Mouse (Mus musculus) lung, embryonic 14.5 days (tissue): ENCODE measurements around the gene Cks1b. TPM values are rescaled to one million over a fixed set of nuclear protein-coding genes. Genes with fewer than 3 reads are reported as not detected.

ENCODE experiments used
- ATAC-seq: fragments of 200-750 bp; cut with Nextera tagmentation; 2 replicates; pipeline ENCODE4 v1.8.0; 2017; ENCODE audit warnings: mild to moderate bottlenecking, moderate TSS enrichment, moderate library complexity; ENCODE audit not compliant: insufficient read depth
- DNase-seq: peaks from one replicate; pipeline ENCODE4 v3.0.0-alpha.2; 2015
- H3K27ac ChIP-seq: fragments of 300-500 bp; sonication (generic); 2 replicates; pipeline ENCODE4 v1.5.1; 2014; ENCODE audit warnings: low read depth, mild to moderate bottlenecking, moderate library complexity
- H3K27me3 ChIP-seq: fragments of 300-500 bp; sonication (generic); 2 replicates; pipeline ENCODE4 v1.6.1; 2014; ENCODE audit warnings: low read length, control low read depth; ENCODE audit not compliant: insufficient read depth
- H3K36me3 ChIP-seq: fragments of 300-500 bp; sonication (generic); 2 replicates; pipeline ENCODE4 v1.6.1; 2014; ENCODE audit warnings: control low read depth; ENCODE audit not compliant: insufficient read depth
- H3K4me1 ChIP-seq: fragments of 300-500 bp; sonication (generic); 2 replicates; pipeline ENCODE4 v1.6.1; 2014; ENCODE audit warnings: antibody characterized with exemption, control low read depth; ENCODE audit not compliant: insufficient read depth
- H3K4me2 ChIP-seq: fragments of 300-500 bp; sonication (generic); 2 replicates; pipeline ENCODE4 v1.6.1; 2014; ENCODE audit warnings: mild to moderate bottlenecking
- H3K4me3 ChIP-seq: fragments of 300-500 bp; sonication (generic); 2 replicates; pipeline ENCODE4 v1.5.1; 2014; ENCODE audit warnings: low read depth, low read length
- H3K9ac ChIP-seq: fragments of 300-500 bp; sonication (generic); 2 replicates; pipeline ENCODE4 v1.6.1; 2014
- H3K9me3 ChIP-seq: fragments of 300-500 bp; sonication (generic); 2 replicates; pipeline ENCODE4 v1.6.1; 2016; ENCODE audit warnings: low read depth, low read length, control low read depth
- CTCF ChIP-seq: IDR thresholded peaks from 2 replicates; pipeline ENCODE4 v1.5.1; 2016; ENCODE audit warnings: antibody characterized with exemption, low read depth
- WGBS: fragments of 180-500 bp; shearing (Covaris S2); extraction: QIAGEN DNeasy Blood & Tissue Kit; methylation state at CpG from one replicate; pipeline ENCODE4 v1.1.7; 2014; 5-methylcytosine and 5-hydroxymethylcytosine counted together
- polyA plus RNA-seq: library from polyadenylated mRNA; unstranded; fragments of >200 nt; fragmentation: Nextera tagmentation; extraction: Ambion mirVana; gene quantifications from 2 replicates; pipeline ENCODE4 v1.2.1, GENCODE M21; 2014

The Cks1b gene
- polyA plus RNA-seq, 1 experiment from 2014 or later, result 692 TPM

DNA sequence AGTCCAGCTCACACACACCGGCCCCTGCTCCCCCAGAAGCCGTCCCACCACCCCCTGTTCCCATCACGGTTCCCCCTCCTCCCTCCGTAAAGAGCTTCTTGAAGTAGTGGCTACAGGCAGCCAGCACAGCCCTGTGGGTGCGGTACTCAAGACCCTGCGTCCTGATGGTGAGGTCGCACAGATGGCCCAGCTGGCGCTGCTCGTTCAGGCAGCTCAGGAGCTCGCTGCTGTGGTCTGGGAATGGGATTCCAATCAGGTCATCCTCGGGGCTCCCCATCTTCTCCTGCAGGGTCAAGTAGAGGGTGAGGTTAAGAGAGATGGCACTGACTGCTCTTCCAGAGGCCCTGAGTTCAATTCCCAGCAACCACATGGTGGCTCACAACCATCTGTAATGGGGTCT, 37.0 kb downstream of the Cks1b start:
- peaks cover 10% of the 10 kb centered on the region; the same call in 1 of the 2 replicates for H3K36me3 ChIP-seq
- TF ChIP-seq CTCF, result no peak
- no peak overlapping the region for H3K9ac ChIP-seq
- H3K4me2 ChIP-seq, result no peak overlapping the region
- H3K27me3 ChIP-seq, result no peaks in the 10 kb centered on the region
- H3K4me3 ChIP-seq, result no peak overlapping the region
- no peaks in the 10 kb centered on the region for H3K9me3 ChIP-seq
- DNase-seq (no peak), ATAC-seq (no peak)
- H3K27ac ChIP-seq, result no peak overlapping the region
- peaks cover 3% of the 10 kb centered on the region; the same call in 1 of the 2 replicates for H3K4me1 ChIP-seq
- 64% methylated on average over 11 of the region's 11 CpGs for WGBS

- no peak for ATAC-seq
- H3K4me1 ChIP-seq, result peaks cover 3% of the 10 kb centered on the region; the same call in 1 of the 2 replicates
- 88% methylated on average over 18 of the region's 18 CpGs for WGBS
Observed at GRCm38 (mm10) chr3:89380711-89381110, 37.5 kb downstream of the Cks1b start.

DNA sequence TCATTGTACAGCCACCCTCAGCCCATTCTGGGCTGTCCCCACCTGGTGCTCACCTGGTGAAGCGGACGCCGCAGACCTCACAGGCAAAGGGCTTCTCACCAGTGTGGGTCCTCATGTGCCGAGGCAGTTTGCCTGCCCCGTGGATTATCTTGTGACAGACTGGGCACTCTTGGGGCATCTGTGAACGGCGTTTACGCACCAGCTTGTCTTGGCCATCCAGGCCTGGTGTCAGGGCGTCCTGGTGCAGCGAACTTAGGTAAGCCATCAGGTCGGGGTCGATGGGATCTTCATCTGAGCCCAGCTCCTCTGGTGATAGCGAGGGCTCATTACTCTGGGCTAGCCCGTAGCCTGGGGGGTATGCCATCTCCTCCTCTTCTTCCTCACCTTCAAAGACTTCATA, 37.9 kb downstream of the Cks1b start:
- H3K27ac ChIP-seq, result no peak overlapping the region
- no peak overlapping the region for H3K4me2 ChIP-seq
- H3K36me3 ChIP-seq, result peaks cover 10% of the 10 kb centered on the region; the same call in 1 of the 2 replicates
- H3K4me1 ChIP-seq, result peaks cover under 1% of the 10 kb centered on the region; the same call in 1 of the 2 replicates
- no peaks in the 10 kb centered on the region for H3K9me3 ChIP-seq
- no peaks in the 10 kb centered on the region for H3K27me3 ChIP-seq
- WGBS, result 90% methylated on average over 14 of the region's 14 CpGs
- ATAC-seq (no peak), DNase-seq (no peak)
- no peak for TF ChIP-seq CTCF
- H3K9ac ChIP-seq, result no peak overlapping the region
- H3K4me3 ChIP-seq, result no peak overlapping the region

More at GRCm38 (mm10) chr3:89380711-89381110, 37.5 kb downstream of the Cks1b start:
- Histone ChIP-seq H3K27me3 (no peaks in the 10 kb centered on the region), H3K36me3 (peaks cover 10% of the 10 kb centered on the region; the same call in 1 of the 2 replicates), H3K9me3 (no peaks in the 10 kb centered on the region), H3K4me3 (no peak overlapping the region), H3K4me2 (no peak overlapping the region), H3K9ac (no peak overlapping the region), H3K27ac (no peak overlapping the region)
- no peak for TF ChIP-seq CTCF
- no peak for DNase-seq

GRCm38 (mm10) chr3:89379388-89380131, 38.6 kb downstream of the Cks1b start:
- Histone ChIP-seq H3K36me3 (peaks cover 10% of the 10 kb centered on the region; the same call in 1 of the 2 replicates), H3K4me1 (no peaks in the 10 kb centered on the region), H3K9ac (no peak overlapping the region), H3K27me3 (no peaks in the 10 kb centered on the region), H3K4me2 (peak overlapping the region; percentile 76), H3K9me3 (no peaks in the 10 kb centered on the region), H3K4me3 (no peak overlapping the region), H3K27ac (no peak overlapping the region)
- DNase-seq (no peak), ATAC-seq (no peak)
- WGBS, result 85% methylated on average over 31 of the region's 31 CpGs
- TF ChIP-seq CTCF, result no peak

GRCm38 (mm10) chr3:89378394-89379067, 39.7 kb downstream of the Cks1b start:
- H3K4me1 ChIP-seq, result no peaks in the 10 kb centered on the region
- H3K9me3 ChIP-seq, result no peaks in the 10 kb centered on the region
- WGBS, result 1% methylated on average over 28 of the region's 29 CpGs
- H3K27me3 ChIP-seq, result no peaks in the 10 kb centered on the region
- TF ChIP-seq CTCF, result peak; percentile 97
- H3K36me3 ChIP-seq, result peaks cover 10% of the 10 kb centered on the region; the same call in 1 of the 2 replicates
- peak overlapping the region; percentile 62 for H3K9ac ChIP-seq
- DNase-seq (peak; percentile 87), ATAC-seq (peak; percentile 95)
- H3K4me3 ChIP-seq, result peak overlapping the region; percentile 52
- peak overlapping the region; percentile 54; the same call in 1 of the 2 replicates for H3K27ac ChIP-seq
- H3K4me2 ChIP-seq, result peak overlapping the region; percentile 76

GRCm38 (mm10) chr3:89377831-89378230, 40.4 kb downstream of the Cks1b start:
- Histone ChIP-seq H3K9me3 (no peaks in the 10 kb centered on the region), H3K4me2 (peak overlapping the region; percentile 76), H3K36me3 (peaks cover 10% of the 10 kb centered on the region; the same call in 1 of the 2 replicates), H3K4me3 (peak overlapping the region; percentile 52), H3K27ac (peak overlapping the region; percentile 42; the same call in 1 of the 2 replicates), H3K9ac (no peak overlapping the region), H3K27me3 (no peaks in the 10 kb centered on the region), H3K4me1 (no peaks in the 10 kb centered on the region)
- ATAC-seq (peak; percentile 16; the same call in 1 of the 2 replicates), DNase-seq (no peak)
- no peak for TF ChIP-seq CTCF
- WGBS, result 61% methylated on average over 4 of the region's 4 CpGs
